8 mouse cellular contexts compared by ENCODE assay signal in the genomic region with DNA sequence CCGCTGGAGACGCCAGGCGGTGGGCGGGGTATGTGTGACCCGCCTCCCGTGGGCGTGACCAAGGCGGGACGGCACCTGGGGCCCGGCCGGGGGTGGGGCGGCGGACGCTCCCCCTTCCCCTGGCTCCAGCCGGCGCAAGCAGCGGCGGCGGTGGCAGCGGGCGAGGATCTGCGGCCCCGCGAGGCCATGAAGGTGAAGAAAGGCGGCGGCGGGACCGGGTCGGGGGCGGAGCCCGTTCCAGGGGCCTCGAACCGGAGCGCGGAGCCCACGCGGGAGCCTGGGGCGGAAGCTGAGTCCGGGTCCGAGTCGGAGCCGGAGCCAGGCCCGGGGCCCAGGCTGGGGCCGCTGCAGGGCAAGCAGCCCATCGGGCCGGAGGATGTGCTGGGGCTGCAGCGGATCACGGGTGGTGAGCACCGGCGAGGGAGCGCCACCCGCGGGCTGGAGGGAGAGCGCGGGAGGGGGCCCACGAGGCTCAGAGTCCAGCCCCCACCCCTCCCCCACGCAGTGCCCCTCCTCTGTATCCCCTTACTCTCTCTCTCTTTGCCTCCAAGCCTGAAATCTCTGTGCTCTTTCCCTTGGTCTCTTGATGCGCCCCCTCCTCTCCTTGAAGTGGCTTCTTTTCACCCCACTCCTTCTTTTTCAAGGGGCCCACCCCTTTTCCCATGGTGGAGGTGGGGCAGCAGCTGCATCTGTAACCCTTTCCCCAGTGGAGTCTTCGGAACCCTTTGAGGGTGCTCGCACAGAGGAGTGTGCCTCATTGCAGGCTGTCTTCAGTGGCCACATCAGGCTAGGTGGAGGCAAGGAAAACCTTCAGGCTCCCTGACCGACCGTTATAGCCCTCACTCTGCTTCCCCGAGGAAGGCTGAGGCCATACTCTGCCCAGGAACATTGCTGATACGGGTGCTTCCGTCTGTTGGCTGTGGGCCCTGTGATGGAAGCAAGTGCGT. TPM values are rescaled to one million over a fixed set of nuclear protein-coding genes. Genes with fewer than 3 reads are reported as not detected.
DNase-seq lines count a peak whose midpoint lies in the region; ATAC-seq and TF ChIP-seq lines count a peak whose summit lies in the region.

A gene (plus strand): TSS at position 102 of the 947 bp plus-strand sequence.

- peak; percentile 49 for DNase-seq in ES-E14 (ENCODE audit: low read depth, low spot score)
- DNase-seq in c-Kit-positive CD71-positive TER-119-positive erythroid progenitor cells, embryonic 14.5 days (ENCODE audit: low spot score) = peak; percentile 65
- peak; percentile 81 to 83 for DNase-seq in heart, postnatal 14 days
- no peak for DNase-seq in large intestine, adult 2 months (ENCODE audit: low read depth, low spot score)
- DNase-seq in lung, adult 18-20 months = peak; percentile 79 to 82
- peak; percentile 93 for DNase-seq in testis, postnatal 10 days (ENCODE audit: low spot score)

- intact Hi-C loops in heart, postnatal 14 days (cut with DNase I) = no loop called here

- no peak within 1 kb of the TSS for H3K27ac ChIP-seq in ES-E14 (ENCODE audit: insufficient read depth, low read depth, low read length, poor library complexity, severe bottlenecking)
- H3K27ac ChIP-seq in forebrain, embryonic 12.5 days = peak within 1 kb of the TSS; percentile 89
- H3K27ac ChIP-seq in neural tube, embryonic 14.5 days (ENCODE audit: low read depth, low read length) = peak within 1 kb of the TSS; percentile 84

- ATAC-seq in forebrain, embryonic 12.5 days (ENCODE audit: low FRiP score) = peak; percentile 84
- peak; percentile 79 for ATAC-seq in neural tube, embryonic 14.5 days (ENCODE audit: low read depth)

- in situ Hi-C loops in ES-E14 (cut with MboI; ENCODE audit: low sequenced_read_pairs in 2 of 2, unreplicated experiment in 2 of 2) = no loop called here

- peaks cover 2 to 24% of the 10 kb centered on the region in 2 experiments; a peak in 3 of 4 replicates for H3K4me1 ChIP-seq in ES-E14 (ENCODE audit: control insufficient read depth in 2 of 2, insufficient read depth in 2 of 2, low read length in 2 of 2, poor library complexity in 1 of 2)
- peaks cover 38% of the 10 kb centered on the region for H3K4me1 ChIP-seq in forebrain, embryonic 12.5 days
- peaks cover 12% of the 10 kb centered on the region for H3K4me1 ChIP-seq in neural tube, embryonic 14.5 days (ENCODE audit: control insufficient read depth, insufficient read depth, low read length)

- H3K9me3 ChIP-seq in ES-E14 (ENCODE audit: control insufficient read depth, insufficient read depth, low read depth, low read length) = no peaks in the 10 kb centered on the region
- no peaks in the 10 kb centered on the region for H3K9me3 ChIP-seq in forebrain, embryonic 12.5 days
- no peaks in the 10 kb centered on the region for H3K9me3 ChIP-seq in neural tube, embryonic 14.5 days (ENCODE audit: control insufficient read depth, low read length)

- no peaks in the 10 kb centered on the region for H3K27me3 ChIP-seq in forebrain, embryonic 12.5 days
- no peaks in the 10 kb centered on the region for H3K27me3 ChIP-seq in neural tube, embryonic 14.5 days (ENCODE audit: control insufficient read depth, insufficient read depth, low read length)

- H3K36me3 ChIP-seq in ES-E14 (ENCODE audit: control insufficient read depth, insufficient read depth, low read length, poor library complexity, severe bottlenecking) = peaks cover 20% of the 10 kb centered on the region
- H3K36me3 ChIP-seq in forebrain, embryonic 12.5 days (replicated peaks) = peaks cover 36% of the 10 kb centered on the region
- H3K36me3 ChIP-seq in neural tube, embryonic 14.5 days (ENCODE audit: control insufficient read depth, insufficient read depth, low read length) = peaks cover 22% of the 10 kb centered on the region

- peak within 1 kb of the TSS; percentile 76 for H3K4me2 ChIP-seq in forebrain, embryonic 12.5 days
- peak within 1 kb of the TSS; percentile 70 for H3K4me2 ChIP-seq in neural tube, embryonic 14.5 days (ENCODE audit: low read depth, low read length)

- peak within 1 kb of the TSS; percentile 75 for H3K9ac ChIP-seq in ES-E14 (ENCODE audit: insufficient read depth, low read depth, low read length, poor library complexity, severe bottlenecking)
- H3K9ac ChIP-seq in forebrain, embryonic 12.5 days = peak within 1 kb of the TSS; percentile 96
- H3K9ac ChIP-seq in neural tube, embryonic 14.5 days (replicated peaks; ENCODE audit: low read depth, low read length) = peak within 1 kb of the TSS; percentile 94

- WGBS in forebrain, embryonic 12.5 days = 2% methylated on average over 41 of the region's 66 CpGs
- WGBS in large intestine, adult 2 months = 3% methylated on average over 65 of the region's 66 CpGs
- 1% methylated on average over 53 of the region's 66 CpGs for WGBS in neural tube, embryonic 14.5 days

- H3K4me3 ChIP-seq in ES-E14 (ENCODE audit: insufficient read depth in 1 of 2, low read depth in 1 of 2, low read length in 2 of 2, poor library complexity in 1 of 2, severe bottlenecking in 1 of 2) = peak within 1 kb of the TSS; percentile 76 to 91
- H3K4me3 ChIP-seq in forebrain, embryonic 12.5 days (replicated peaks) = peak within 1 kb of the TSS; percentile 88
- H3K4me3 ChIP-seq in neural tube, embryonic 14.5 days (ENCODE audit: low read depth, low read length) = peak within 1 kb of the TSS; percentile 84

TF ChIP-seq in ES-E14, 5 proteins besides CTCF, POLR2A, EP300 and RAD21:
- TF ChIP-seq MAFK (IDR thresholded peaks at IDR 0.05; ENCODE audit: insufficient read depth, low read depth, low read length) (no peak), ZNF384 (IDR thresholded peaks at IDR 0.05; ENCODE audit: low read depth, low read length) (no peak)

RNA-seq across cellular contexts. Expression of the gene that starts here (rescaled TPM):
- total RNA-seq in ES-E14 (2012; rRNA removed) = 22.2 and 24.5 TPM in 2 replicates
- 75.6 and 76.5 TPM in 2 replicates for polyA plus RNA-seq in forebrain, embryonic 12.5 days (2016; fragmentation: Nextera tagmentation; extraction: Ambion mirVana)
- 1 to 10 TPM; 5.9 to 6.3 TPM for total RNA-seq in heart, postnatal 14 days (2021)
- polyA plus RNA-seq in large intestine, adult 2 months (2012; rRNA removed) = 27.1 and 31.2 TPM in 2 replicates
- 74.8 and 91.5 TPM in 2 replicates for polyA plus RNA-seq in neural tube, embryonic 14.5 days (2014; fragmentation: Nextera tagmentation; extraction: Ambion mirVana)
